Mouse (Mus musculus) C2C12 (cell line): ENCODE results near the gene Stat5b. TPM values are rescaled to one million over a fixed set of nuclear protein-coding genes. Genes with fewer than 3 reads are reported as not detected.

Experiments used
- H3K27me3 ChIP-seq: one replicate; pipeline ENCODE4 v1.6.1; 2011; ENCODE audit not compliant: control insufficient read depth, insufficient read depth, insufficient read length
- H3K36me3 ChIP-seq: one replicate; pipeline ENCODE4 v1.6.1; 2011; ENCODE audit not compliant: control insufficient read depth, insufficient read depth
- H3K4me3 ChIP-seq: one replicate; pipeline ENCODE4 v1.5.1; 2011; ENCODE audit warnings: mild to moderate bottlenecking, control low read depth; ENCODE audit not compliant: poor library complexity, insufficient read depth, severe bottlenecking
- H3K79me2 ChIP-seq: one replicate; pipeline ENCODE4 v1.6.1; 2011; ENCODE audit not compliant: control insufficient read depth, insufficient read depth
- H3K79me3 ChIP-seq: one replicate; pipeline ENCODE4 v1.6.1; 2011; ENCODE audit warnings: low read depth, control low read depth
- H3ac ChIP-seq: one replicate; pipeline ENCODE3; 2011; ENCODE audit warnings: low read depth; ENCODE audit not compliant: control insufficient read depth, insufficient read length
- CEBPB ChIP-seq: IDR thresholded peaks from one replicate; pipeline ENCODE4 v1.6.1; 2011; ENCODE audit warnings: low read depth, mild to moderate bottlenecking, control low read depth, moderate library complexity
- CTCF ChIP-seq: IDR thresholded peaks from one replicate; pipeline ENCODE4 v1.5.1; 2011; ENCODE audit not compliant: control insufficient read depth, insufficient read depth, insufficient read length
- FOSL1 ChIP-seq: IDR thresholded peaks from one replicate; pipeline ENCODE4 v1.8.0; 2011; ENCODE audit warnings: mild to moderate bottlenecking, low read length; ENCODE audit not compliant: poor library complexity, insufficient read depth, severe bottlenecking
- MAX ChIP-seq: IDR thresholded peaks from one replicate; pipeline ENCODE4 v1.6.1; 2011; ENCODE audit warnings: mild to moderate bottlenecking, control low read depth
- MYOD1 ChIP-seq: IDR thresholded peaks from one replicate; pipeline ENCODE4 v1.6.1; 2011; ENCODE audit warnings: low read depth; ENCODE audit not compliant: control insufficient read depth, insufficient read length
- MYOG ChIP-seq: IDR thresholded peaks from one replicate; pipeline ENCODE4 v1.6.1; 2011; ENCODE audit not compliant: control insufficient read depth, insufficient read length; ENCODE audit errors: extremely low read depth
- USF1 ChIP-seq: IDR thresholded peaks from one replicate; pipeline ENCODE4 v1.6.1; 2011; ENCODE audit warnings: low read depth, mild to moderate bottlenecking, control low read depth, moderate library complexity
- polyA plus RNA-seq: library from polyadenylated mRNA; unstranded; fragments of >200 nt; fragmentation: generic; extraction: Trizol; gene quantifications from one replicate; pipeline ENCODE4 v1.2.1, GENCODE M21; 2012; ENCODE audit warnings: missing spikeins

Stat5b gene
- polyA plus RNA-seq, 1 experiment: 2.4 TPM

DNA sequence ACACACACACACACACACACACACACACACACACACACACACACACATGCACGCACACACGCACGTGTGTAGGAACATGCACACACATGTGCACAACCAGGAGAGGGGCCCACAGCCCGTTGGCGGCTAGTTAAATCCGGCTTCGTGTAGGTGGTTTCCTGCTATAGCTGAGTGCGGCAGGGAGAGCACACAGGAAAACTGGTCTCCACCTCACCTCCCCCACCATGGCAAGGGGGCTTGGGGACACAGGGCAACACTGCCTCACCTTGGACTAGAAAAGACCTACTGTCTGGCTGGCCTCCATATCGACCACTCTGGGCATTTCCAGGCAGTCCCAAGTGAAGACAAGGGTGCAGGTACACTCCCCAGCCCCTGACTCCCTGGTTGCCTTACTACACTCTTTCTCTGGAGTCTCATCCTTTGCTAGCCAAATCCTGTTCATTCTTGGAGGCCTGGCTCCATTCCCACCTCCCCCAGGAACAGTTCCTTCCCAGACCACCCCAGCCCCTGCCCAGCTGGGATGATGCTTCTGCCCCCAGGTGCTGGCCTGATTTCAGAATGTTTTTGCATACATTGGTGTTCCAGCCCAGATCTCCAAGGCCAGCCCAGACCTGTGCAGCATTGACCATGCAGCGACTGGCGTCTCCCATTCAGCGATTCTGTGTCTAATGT, 96.4 kb downstream of the Stat5b start:
- peaks cover 83% of the 10 kb centered on the region for H3K27me3 ChIP-seq

DNA sequence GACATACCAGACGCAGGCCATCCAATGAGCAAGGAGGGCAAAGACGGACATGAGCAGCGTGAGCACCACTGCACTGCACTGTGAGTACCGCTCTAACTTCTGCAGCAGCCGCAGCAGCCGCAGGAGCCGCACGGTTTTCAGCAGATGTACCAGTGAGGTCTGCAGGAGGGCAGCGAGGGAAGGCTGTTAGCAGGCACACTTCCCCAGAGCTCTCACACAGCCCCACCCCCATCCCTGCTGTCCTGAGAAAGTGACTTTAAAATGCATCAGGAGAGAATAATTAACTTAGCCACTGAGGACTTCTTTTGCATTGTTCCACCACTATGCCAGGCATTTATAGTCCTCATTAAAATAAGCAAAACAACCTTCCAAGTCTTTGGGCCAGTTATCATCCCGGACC, 98.2 kb downstream of the Stat5b start:
- Histone ChIP-seq H3K79me2 (no peaks in the 10 kb centered on the region), H3K36me3 (no peaks in the 10 kb centered on the region), H3K4me3 (no peak overlapping the region), H3K79me3 (no peaks in the 10 kb centered on the region), H3K27me3 (peaks cover 87% of the 10 kb centered on the region), H3ac (no peak overlapping the region)
- TF ChIP-seq MYOD1 (no peak), MYOG (no peak), MAX (no peak), CEBPB (no peak), USF1 (no peak), FOSL1 (no peak), CTCF (no peak)

More for the DNA sequence above, 96.4 kb downstream of the Stat5b start:
- no peak overlapping the region for H3K4me3 ChIP-seq
- H3ac ChIP-seq: no peak overlapping the region
- H3K79me2 ChIP-seq: no peaks in the 10 kb centered on the region
- TF ChIP-seq MYOG: no peak
- TF ChIP-seq FOSL1: no peak
- TF ChIP-seq MYOD1: no peak
- no peak for TF ChIP-seq CEBPB
- TF ChIP-seq CTCF: no peak
- TF ChIP-seq MAX: no peak
- no peak for TF ChIP-seq USF1
- H3K79me3 ChIP-seq: no peaks in the 10 kb centered on the region
- H3K36me3 ChIP-seq: no peaks in the 10 kb centered on the region

DNA sequence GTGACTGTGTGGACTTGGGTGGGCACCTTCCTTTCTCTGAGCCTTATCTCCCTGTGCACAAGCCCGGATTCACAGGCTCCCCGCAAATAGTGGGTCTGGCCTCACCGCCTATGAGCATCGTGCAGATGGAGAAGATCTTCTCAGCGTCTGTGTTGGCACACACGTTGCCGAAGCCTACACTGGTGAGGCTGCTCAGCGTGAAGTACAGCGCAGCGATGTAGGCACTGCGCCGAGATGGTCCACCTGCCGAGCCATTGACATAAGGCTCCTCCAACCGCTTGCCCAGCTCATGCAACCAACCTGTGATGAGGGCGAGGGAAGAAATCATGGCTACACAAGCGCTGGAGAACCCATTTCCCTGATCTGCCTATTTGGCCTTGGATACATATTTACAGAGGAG, 100.4 kb downstream of the Stat5b start:
- no peaks in the 10 kb centered on the region for H3K36me3 ChIP-seq
- no peak overlapping the region for H3K4me3 ChIP-seq
- H3K27me3 ChIP-seq: peaks cover 84% of the 10 kb centered on the region
- TF ChIP-seq FOSL1: no peak
- TF ChIP-seq MYOD1: no peak
- no peak for TF ChIP-seq MYOG
- no peak for TF ChIP-seq USF1
- TF ChIP-seq MAX: no peak
- TF ChIP-seq CTCF: no peak
- no peak for TF ChIP-seq CEBPB
- H3K79me2 ChIP-seq: no peaks in the 10 kb centered on the region
- no peaks in the 10 kb centered on the region for H3K79me3 ChIP-seq
- H3ac ChIP-seq: no peak overlapping the region

DNA sequence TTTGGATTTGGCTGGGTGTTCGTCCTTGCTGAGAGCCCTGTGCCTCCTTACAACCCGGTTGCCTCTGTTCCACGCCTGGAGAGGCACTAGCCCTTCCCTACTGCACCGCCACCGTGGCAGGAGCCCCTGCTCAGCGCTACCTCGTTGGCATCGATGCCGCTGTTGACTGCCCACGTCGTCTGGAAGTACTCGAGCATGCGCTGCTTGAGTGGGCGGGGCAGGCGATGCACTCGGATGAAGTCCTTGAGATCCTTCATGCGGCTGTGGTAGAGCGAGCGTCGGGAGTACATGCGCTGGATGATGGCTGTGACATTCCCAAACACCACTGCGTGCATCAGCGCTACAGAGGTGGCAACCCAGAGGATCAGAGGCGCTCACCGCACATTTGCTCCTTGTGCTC, 101.1 kb downstream of the Stat5b start:
- no peak for TF ChIP-seq MYOG
- no peak for TF ChIP-seq MAX
- TF ChIP-seq CEBPB: no peak
- TF ChIP-seq USF1: no peak
- TF ChIP-seq FOSL1: no peak
- no peak for TF ChIP-seq CTCF
- TF ChIP-seq MYOD1: no peak
- peaks cover 78% of the 10 kb centered on the region for H3K27me3 ChIP-seq
- no peak overlapping the region for H3K4me3 ChIP-seq
- H3ac ChIP-seq: no peak overlapping the region
- H3K79me2 ChIP-seq: no peaks in the 10 kb centered on the region
- H3K36me3 ChIP-seq: no peaks in the 10 kb centered on the region
- no peaks in the 10 kb centered on the region for H3K79me3 ChIP-seq

DNA sequence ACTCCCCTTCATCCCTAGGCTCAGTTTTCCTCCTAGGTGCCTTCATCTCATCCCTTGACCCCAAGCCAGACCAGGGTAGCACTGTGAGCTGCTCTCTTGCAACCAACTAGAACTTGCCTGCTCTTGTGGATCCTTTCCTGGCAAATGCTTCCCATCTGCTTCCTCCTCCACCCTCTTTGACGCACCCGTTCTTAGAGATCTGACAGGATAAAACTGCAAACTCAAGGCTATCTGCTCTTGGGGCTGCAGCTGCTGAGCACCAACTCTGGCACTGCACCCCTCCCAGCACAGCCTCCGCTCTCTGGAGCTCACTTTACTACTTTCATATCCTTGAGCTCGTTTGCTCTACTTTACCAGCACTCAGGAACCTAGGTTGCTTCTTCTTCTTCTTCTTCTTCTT, 101.9 kb downstream of the Stat5b start:
- Histone ChIP-seq H3ac (no peak overlapping the region), H3K79me3 (no peaks in the 10 kb centered on the region), H3K4me3 (peak overlapping the region; percentile 11), H3K36me3 (no peaks in the 10 kb centered on the region), H3K27me3 (peaks cover 73% of the 10 kb centered on the region), H3K79me2 (no peaks in the 10 kb centered on the region)
- TF ChIP-seq CEBPB (no peak), FOSL1 (no peak), MYOG (no peak), CTCF (no peak), MYOD1 (no peak), MAX (no peak), USF1 (no peak)

DNA sequence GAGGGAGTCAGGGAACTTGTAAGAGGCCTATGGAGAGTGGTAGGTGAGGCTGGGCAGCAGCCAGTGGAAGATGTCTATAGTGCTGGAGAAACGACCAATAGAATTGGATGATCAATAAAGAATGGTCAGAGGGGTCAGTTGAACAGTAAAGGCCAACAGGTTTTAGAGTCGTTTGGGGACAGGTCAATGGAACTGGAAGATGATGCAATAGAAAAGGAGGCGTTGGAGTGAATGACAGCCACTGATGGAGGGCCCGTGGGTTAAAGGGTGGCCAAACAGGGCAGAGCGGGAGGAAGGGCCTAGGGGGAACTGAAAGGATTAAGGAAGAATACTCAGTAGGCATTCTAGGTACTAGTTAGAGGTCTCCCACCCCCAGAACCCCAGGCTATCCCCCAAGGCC, 103.4 kb downstream of the Stat5b start:
- TF ChIP-seq USF1 (no peak), CEBPB (no peak), MYOD1 (no peak), CTCF (no peak), MYOG (no peak), MAX (no peak), FOSL1 (no peak)
- Histone ChIP-seq H3K4me3 (no peak overlapping the region), H3K79me2 (no peaks in the 10 kb centered on the region), H3K79me3 (no peaks in the 10 kb centered on the region), H3ac (no peak overlapping the region), H3K27me3 (peaks cover 65% of the 10 kb centered on the region), H3K36me3 (no peaks in the 10 kb centered on the region)
